Mouse (Mus musculus) lung, postnatal 0 days (tissue): ENCODE measurements around the gene Plekhm2. TPM values are rescaled to one million over a fixed set of nuclear protein-coding genes. Genes with fewer than 3 reads are reported as not detected.
A peak's percentile ranks its signal among the peaks of the same experiment; 100 is the strongest.

ENCODE experiments used
- ATAC-seq: fragments of 200-750 bp; cut with Nextera tagmentation; 2 replicates; pipeline ENCODE4 v1.8.0; 2017; ENCODE audit warnings: moderate library complexity
- DNase-seq: peaks from one replicate; pipeline ENCODE4 v3.0.0-alpha.2; 2016; ENCODE audit warnings: low spot score
- H3K27ac ChIP-seq: fragments of 300-500 bp; sonication (generic); 2 replicates; pipeline ENCODE4 v1.5.1; 2014; ENCODE audit warnings: antibody characterized with exemption, mild to moderate bottlenecking, low read length, mixed read lengths
- H3K27me3 ChIP-seq: fragments of 300-500 bp; sonication (generic); replicated peaks from 2 replicates; pipeline ENCODE4 v1.6.1; 2014; ENCODE audit warnings: low read length, mixed read lengths; ENCODE audit not compliant: insufficient read depth
- H3K36me3 ChIP-seq: fragments of 300-500 bp; sonication (generic); 2 replicates; pipeline ENCODE4 v1.6.1; 2014; ENCODE audit warnings: low read length, mixed read lengths; ENCODE audit not compliant: insufficient read depth
- H3K4me1 ChIP-seq: fragments of 300-500 bp; sonication (generic); 2 replicates; pipeline ENCODE4 v1.6.1; 2014; ENCODE audit warnings: antibody characterized with exemption, low read depth, low read length, mixed read lengths; ENCODE audit not compliant: insufficient read depth
- H3K4me2 ChIP-seq: fragments of 300-500 bp; sonication (generic); replicated peaks from 2 replicates; pipeline ENCODE4 v1.6.1; 2014; ENCODE audit warnings: low read depth, mild to moderate bottlenecking, low read length, moderate library complexity, mixed read lengths
- H3K4me3 ChIP-seq: fragments of 300-500 bp; sonication (generic); 2 replicates; pipeline ENCODE4 v1.5.1; 2014; ENCODE audit warnings: low read depth, low read length
- H3K9ac ChIP-seq: fragments of 300-500 bp; sonication (generic); replicated peaks from 2 replicates; pipeline ENCODE4 v1.6.1; 2014; ENCODE audit warnings: low read depth, mild to moderate bottlenecking
- H3K9me3 ChIP-seq: fragments of 300-500 bp; sonication (generic); 2 replicates; pipeline ENCODE4 v1.6.1; 2016; ENCODE audit warnings: low read length, mixed read lengths
- CTCF ChIP-seq: IDR thresholded peaks from 2 replicates; pipeline ENCODE4 v1.5.1; 2016; ENCODE audit warnings: antibody characterized with exemption, mild to moderate bottlenecking
- EP300 ChIP-seq: IDR thresholded peaks from 2 replicates; pipeline ENCODE4 v1.6.1; 2016; ENCODE audit warnings: antibody characterized with exemption, mild to moderate bottlenecking, control low read depth
- WGBS: fragments of 180-500 bp; shearing (Covaris S2); extraction: QIAGEN DNeasy Blood & Tissue Kit; methylation state at CpG from one replicate; pipeline ENCODE4 v1.1.7; 2014; 5-methylcytosine and 5-hydroxymethylcytosine counted together
- polyA plus RNA-seq: library from polyadenylated mRNA; unstranded; fragments of >200 nt; fragmentation: Nextera tagmentation; extraction: Ambion mirVana; gene quantifications from 2 replicates; pipeline ENCODE4 v1.2.1, GENCODE M21; 2015

The Plekhm2 gene
- polyA plus RNA-seq = 5.2 and 5.3 TPM in 2 replicates

DNA sequence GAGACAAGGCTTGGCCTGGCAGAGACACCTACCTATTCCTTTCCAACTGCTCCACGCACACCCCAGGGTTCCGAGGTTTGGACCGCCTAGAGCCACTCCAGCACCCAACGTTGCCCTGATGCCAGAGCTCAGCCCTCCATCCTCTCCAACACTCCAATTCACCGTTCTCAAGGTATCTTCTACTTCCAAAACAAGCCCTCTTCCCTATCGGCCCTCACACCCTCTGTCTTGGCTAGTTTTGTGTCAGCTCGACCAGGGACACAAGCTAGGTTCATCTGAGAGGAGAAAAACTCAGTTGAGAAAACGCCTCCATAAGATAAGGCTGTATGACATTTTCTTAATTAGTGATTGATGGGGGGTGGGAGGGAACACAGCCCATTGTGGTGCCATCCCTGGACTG is at the start of gene Plekhm2:
Gene Plekhm2, minus strand, starts transcription at position 101 of the 400 bp plus-strand sequence.
- Histone ChIP-seq H3K4me3 (peak within 1 kb of the TSS; percentile 80), H3K9me3 (no peaks in the 10 kb centered on the region), H3K27me3 (no peaks in the 10 kb centered on the region), H3K4me1 (peaks cover 16% of the 10 kb centered on the region), H3K27ac (peak within 1 kb of the TSS; percentile 86), H3K36me3 (no peaks in the 10 kb centered on the region), H3K9ac (peak within 1 kb of the TSS; percentile 88), H3K4me2 (peak within 1 kb of the TSS; percentile 86)
- DNase-seq (no peak), ATAC-seq (no peak)
- TF ChIP-seq EP300 = no peak
- 61% methylated on average over 8 of the region's 8 CpGs for WGBS

DNA sequence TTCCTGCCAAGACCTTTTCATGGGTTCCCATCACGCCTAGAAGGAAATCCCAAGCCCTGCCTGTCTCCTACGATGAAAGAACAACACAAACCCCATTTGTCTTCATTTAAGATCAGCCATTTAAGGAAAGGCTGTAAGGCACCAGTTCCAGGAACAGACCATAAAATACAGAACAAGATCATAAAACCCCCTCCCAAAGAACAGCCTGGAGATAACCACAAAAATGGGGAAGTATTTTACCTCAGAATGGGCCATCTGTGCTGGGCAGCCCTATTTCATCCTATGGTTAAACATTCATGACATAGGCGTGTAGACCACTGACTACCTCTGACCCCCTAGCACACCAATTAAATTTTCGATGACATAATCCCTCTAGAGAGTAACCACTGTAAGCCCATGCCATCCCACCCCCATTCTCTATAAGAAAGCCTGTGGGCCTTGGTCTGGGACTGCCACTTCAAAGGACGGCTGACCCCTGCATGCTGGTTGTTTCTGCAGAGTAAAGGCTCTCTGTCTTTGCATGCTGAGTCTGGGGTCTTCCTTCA is 49.0 kb upstream of the Plekhm2 start:
- Histone ChIP-seq H3K36me3 (peaks cover 15% of the 10 kb centered on the region), H3K4me2 (no peak overlapping the region), H3K27ac (no peak overlapping the region), H3K4me1 (no peaks in the 10 kb centered on the region), H3K9me3 (no peaks in the 10 kb centered on the region), H3K9ac (no peak overlapping the region), H3K27me3 (no peaks in the 10 kb centered on the region), H3K4me3 (no peak overlapping the region)
- ATAC-seq (no peak), DNase-seq (no peak)
- TF ChIP-seq EP300 (no peak), CTCF (no peak)
- 80% methylated on average over 5 of the region's 5 CpGs for WGBS

DNA sequence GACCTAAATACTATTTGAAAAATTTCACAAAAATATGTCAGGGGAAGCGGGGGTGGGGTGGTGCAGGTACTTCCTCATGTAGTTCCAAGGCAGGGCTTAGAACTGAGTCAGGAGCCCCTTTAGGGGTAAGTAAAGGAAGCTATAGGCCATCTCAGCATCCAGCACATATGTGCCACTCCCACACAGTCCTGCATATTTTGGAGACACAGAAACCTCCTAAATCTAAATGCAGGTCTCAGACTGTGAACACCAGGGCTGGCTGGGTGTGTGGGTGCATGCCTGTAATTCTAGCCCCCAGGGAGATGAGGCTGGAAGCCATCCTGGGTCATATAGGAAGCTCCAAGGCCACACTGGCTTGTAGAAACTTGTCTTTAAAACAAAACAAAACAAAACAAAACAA is 46.6 kb upstream of the Plekhm2 start:
- Histone ChIP-seq H3K9me3 (no peaks in the 10 kb centered on the region), H3K36me3 (peaks cover 32% of the 10 kb centered on the region), H3K4me3 (no peak overlapping the region), H3K27ac (no peak overlapping the region), H3K27me3 (no peaks in the 10 kb centered on the region), H3K4me1 (no peaks in the 10 kb centered on the region), H3K9ac (no peak overlapping the region), H3K4me2 (no peak overlapping the region)
- TF ChIP-seq CTCF (no peak), EP300 (no peak)
- DNase-seq (no peak), ATAC-seq (no peak)
- 90% methylated on average over 1 of the region's 1 CpGs for WGBS

DNA sequence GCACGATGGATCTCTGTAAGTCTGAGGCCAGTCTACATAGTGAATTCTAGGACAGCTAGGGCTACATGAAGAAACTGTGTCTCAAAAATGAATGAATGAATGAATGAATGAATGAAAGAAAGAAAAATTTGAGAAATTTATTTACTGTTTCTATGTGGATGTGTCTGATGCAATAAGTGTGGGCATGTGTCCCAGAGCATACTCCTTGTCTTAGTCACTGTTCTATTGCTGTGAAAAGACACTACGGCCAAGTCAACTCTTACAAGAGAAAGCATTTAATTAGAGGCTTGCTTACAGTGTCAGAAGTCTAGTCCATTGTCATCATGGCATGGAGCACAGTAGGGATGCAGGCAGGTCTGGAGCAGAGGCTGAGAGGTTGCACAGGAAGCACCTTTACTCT is 44.3 kb upstream of the Plekhm2 start:
- WGBS = 85% methylated on average over 2 of the region's 2 CpGs
- Histone ChIP-seq H3K9me3 (no peaks in the 10 kb centered on the region), H3K27me3 (no peaks in the 10 kb centered on the region), H3K4me3 (no peak overlapping the region), H3K4me2 (no peak overlapping the region), H3K36me3 (peaks cover 53% of the 10 kb centered on the region), H3K9ac (no peak overlapping the region), H3K4me1 (no peaks in the 10 kb centered on the region), H3K27ac (no peak overlapping the region)
- TF ChIP-seq EP300 (no peak), CTCF (no peak)
- DNase-seq (peak; percentile 40), ATAC-seq (no peak)

DNA sequence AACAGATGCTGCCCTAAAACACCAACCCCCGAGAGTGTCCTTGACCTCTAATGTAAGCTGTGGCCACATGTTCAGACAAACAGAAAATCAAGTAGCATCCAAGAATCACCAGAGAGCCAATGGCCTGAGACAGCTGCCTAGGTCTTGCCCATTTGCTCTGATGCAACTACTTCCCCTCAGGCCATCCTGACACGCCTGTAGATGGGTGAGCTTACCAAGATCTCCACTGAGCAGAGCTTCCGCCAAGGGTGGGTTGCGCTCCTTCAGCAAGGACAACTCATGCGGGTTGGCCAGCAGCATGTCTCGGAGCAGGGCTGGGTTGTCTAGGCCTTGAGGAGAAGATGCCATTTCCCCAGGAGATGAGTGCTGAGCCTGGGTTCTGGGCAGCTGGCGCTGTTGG is 43.3 kb upstream of the Plekhm2 start:
- H3K9ac ChIP-seq = no peak overlapping the region
- no peak overlapping the region for H3K4me3 ChIP-seq
- no peaks in the 10 kb centered on the region for H3K4me1 ChIP-seq
- DNase-seq (no peak), ATAC-seq (no peak)
- H3K27ac ChIP-seq = no peak overlapping the region
- no peak overlapping the region for H3K4me2 ChIP-seq
- peaks cover 55% of the 10 kb centered on the region for H3K36me3 ChIP-seq
- H3K9me3 ChIP-seq = no peaks in the 10 kb centered on the region
- no peaks in the 10 kb centered on the region for H3K27me3 ChIP-seq
- TF ChIP-seq CTCF = no peak
- no peak for TF ChIP-seq EP300
- 88% methylated on average over 7 of the region's 7 CpGs for WGBS

DNA sequence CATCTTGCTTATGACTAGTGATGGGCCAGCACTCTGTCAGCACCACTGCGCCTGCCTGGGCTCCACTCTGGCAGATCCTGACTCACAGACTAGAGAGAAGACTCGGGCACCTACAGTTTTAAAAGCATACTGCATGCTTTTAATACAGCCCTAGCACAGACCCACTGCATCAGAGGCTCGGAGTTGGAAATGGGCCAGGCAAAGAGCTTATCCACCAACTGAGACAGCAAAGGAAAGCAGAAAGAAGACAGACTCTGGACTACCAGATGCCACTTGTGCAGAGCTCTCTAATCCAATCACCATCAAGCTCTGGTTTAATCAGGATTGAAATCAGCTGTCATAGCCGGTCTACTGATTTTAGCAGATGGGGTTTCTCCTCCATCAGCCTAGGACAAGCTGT is 40.6 kb upstream of the Plekhm2 start:
- H3K4me2 ChIP-seq = no peak overlapping the region
- H3K36me3 ChIP-seq = peaks cover 60% of the 10 kb centered on the region
- no peak overlapping the region for H3K27ac ChIP-seq
- H3K4me3 ChIP-seq = no peak overlapping the region
- 80% methylated on average over 4 of the region's 4 CpGs for WGBS
- H3K9me3 ChIP-seq = no peaks in the 10 kb centered on the region
- no peaks in the 10 kb centered on the region for H3K27me3 ChIP-seq
- no peak overlapping the region for H3K9ac ChIP-seq
- DNase-seq = peak; percentile 50
- H3K4me1 ChIP-seq = no peaks in the 10 kb centered on the region
- no peak for TF ChIP-seq EP300
- no peak for TF ChIP-seq CTCF
- peak; percentile 59 for ATAC-seq

DNA sequence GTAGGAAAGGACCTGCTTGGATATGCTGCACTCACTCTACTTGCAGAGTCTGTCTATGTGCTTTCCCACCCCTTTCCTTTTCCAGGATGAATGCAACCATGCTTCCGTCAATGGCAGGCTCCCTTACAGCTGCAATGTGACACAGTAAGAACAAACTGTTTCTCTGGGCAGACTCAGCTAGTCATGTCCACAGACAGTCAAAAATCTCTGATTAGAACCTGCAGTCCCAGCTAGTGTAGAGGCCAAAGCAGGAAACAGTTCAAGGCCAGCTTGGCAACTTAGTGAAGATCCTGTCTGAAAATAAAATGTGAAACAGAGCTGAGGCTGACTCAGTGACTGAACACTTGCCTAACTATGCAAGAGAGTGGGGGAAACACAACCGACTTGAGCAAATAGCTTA is 39.9 kb upstream of the Plekhm2 start:
- no peak for ATAC-seq
- Histone ChIP-seq H3K9ac (no peak overlapping the region), H3K36me3 (peaks cover 60% of the 10 kb centered on the region)

More for the DNA sequence above, 39.9 kb upstream of the Plekhm2 start:
- no peak for DNase-seq
- no peaks in the 10 kb centered on the region for H3K27me3 ChIP-seq
- TF ChIP-seq EP300 (no peak), CTCF (no peak)
- WGBS = 88% methylated on average over 2 of the region's 2 CpGs
- no peak overlapping the region for H3K27ac ChIP-seq
- no peaks in the 10 kb centered on the region for H3K4me1 ChIP-seq
- no peak overlapping the region for H3K4me2 ChIP-seq
- no peaks in the 10 kb centered on the region for H3K9me3 ChIP-seq
- no peak overlapping the region for H3K4me3 ChIP-seq
